Mouse (Mus musculus) lung, postnatal 10 days (tissue): Measurements from ENCODE around the gene Hist1h1a.
A peak's percentile ranks its signal among the peaks of the same experiment; 100 is the strongest.
"Not testable (repeated sequence)": the region's sequence is repeated elsewhere in the genome, so short reads cannot be mapped to it uniquely, and the experiment has no call there.

Experiments
- DNase-seq: peaks from one replicate; pipeline ENCODE4 v3.0.0; 2021

Gene Hist1h1a

DNA sequence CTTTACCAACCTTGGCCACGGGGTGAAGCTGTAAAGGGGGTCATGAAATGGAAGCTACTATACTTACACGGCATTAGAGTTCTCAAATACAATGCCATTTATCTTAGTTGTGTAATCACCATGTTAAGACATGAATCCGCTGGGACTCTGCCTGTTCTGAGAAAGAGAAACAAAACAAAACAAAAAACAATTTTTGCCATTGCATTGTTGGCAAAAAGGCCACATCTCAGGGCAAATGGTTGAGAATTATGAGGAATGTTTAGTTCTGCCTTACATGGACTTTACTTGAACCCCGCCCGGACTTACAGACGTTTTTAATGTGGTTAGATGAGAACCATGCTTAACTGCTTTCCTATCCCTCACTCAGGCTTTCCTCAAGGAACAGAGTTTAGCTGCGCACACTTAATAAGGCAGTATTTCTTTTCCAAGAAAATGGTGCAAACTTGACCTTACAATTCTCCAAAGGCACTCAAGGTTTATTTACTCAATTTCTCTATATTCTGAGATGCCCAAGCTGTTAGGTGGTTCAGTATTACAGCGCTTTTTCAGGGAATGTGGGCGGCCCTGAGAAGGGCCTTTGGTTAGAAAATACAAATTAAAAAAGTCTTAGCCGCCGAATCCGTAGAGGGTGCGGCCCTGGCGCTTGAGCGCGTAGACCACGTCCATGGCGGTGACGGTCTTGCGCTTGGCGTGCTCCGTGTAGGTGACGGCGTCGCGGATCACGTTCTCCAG lies 3.1 kb upstream of the Hist1h1a start:
- DNase-seq, result peak; percentile 31

DNA sequence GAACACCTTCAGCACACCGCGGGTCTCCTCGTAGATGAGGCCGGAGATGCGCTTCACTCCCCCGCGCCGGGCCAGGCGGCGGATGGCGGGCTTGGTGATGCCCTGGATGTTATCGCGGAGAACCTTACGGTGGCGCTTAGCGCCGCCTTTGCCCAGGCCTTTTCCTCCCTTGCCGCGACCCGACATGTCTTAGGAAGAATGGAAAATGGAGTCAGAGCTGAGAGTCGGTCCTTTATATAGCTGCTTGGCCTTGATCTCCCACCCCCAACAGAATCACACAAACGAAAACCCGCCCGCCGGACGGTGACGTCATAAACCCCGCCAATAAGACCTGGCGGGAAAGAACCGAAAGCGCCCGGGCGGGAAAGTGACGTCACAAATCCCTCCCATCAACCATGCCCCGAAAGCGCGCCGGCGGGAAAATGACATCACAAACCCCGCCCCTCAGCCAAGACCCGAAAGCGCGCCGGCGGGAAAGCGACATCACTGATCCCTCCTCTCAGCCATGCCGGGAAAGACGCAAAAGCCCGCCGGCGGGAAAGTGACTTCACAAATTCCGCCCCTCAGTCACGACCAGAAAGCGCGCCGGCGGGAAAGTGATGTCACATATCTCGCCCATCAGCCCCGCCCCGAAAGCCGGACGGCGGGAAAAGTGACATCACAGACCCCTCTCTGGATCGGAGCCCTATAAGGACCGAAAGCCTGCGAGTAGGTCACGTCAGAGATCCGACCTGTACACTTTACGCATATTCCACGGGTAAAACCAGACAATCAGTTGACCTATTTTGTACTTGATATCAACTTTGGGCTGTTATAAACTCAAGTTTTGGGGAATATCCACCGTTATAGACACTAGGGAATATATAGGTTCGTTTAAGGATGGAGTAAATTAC lies 2.2 kb upstream of the Hist1h1a start, which contains the start of gene Hist1h4a:
Hist1h4a (minus strand) TSS at position 259 of the 893 bp plus-strand sequence.
- peak; percentile 99 for DNase-seq

DNA sequence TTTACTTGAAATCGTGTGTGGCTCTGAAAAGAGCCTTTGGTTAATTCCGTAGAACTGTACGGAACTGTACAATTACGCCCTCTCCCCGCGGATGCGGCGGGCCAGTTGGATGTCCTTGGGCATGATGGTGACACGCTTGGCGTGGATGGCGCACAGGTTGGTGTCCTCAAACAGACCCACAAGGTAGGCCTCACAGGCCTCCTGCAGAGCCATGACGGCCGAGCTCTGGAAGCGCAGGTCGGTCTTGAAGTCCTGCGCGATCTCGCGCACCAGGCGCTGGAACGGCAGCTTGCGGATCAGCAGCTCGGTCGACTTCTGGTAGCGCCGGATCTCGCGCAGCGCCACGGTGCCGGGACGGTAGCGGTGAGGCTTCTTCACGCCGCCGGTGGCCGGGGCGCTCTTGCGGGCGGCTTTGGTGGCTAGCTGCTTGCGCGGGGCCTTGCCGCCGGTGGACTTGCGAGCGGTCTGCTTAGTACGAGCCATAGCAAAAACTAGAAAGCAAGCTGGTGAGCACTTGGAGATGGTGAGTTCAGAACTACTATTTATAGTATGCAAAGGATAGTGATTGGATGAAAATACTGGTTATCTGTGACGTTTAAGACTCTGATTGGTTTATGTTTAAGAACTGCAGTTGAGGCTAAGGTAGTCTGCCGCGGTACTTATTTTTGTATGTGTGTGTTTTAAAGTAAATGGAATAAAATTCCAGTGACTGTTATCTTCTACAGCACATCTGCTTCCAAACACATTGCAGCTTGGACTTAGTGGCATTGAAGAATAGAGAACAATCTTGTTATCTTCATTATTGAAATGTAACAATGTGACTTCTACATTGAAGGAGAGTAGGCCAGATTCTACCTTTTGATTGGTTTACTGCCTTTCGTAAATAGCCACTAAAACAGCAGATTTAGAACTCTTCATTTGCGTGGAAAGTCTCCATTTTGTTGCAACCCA lies 1.3 kb upstream of the Hist1h1a start, which contains the start of gene Hist1h3a:
Hist1h3a (minus strand) TSS at position 516 of the 951 bp plus-strand sequence.
- peak; percentile 64 for DNase-seq

DNA sequence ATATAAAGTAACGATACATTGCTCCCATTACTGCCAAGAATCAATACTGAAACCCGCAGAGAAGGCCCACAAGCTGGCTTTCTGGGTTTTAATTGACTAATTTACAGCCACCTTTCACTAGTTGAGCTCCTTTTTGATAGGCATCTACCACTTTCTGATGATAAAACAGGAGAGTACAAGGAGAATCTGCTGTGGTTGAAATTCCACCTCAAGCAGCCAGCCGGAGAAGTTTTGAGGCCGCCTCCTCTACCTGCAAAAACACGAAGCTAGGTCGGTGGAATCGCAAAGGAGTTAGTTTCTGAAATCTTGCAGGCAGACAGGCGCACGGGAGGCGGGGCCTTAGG lies 252 bp upstream of the Hist1h1a start:
- no peak for DNase-seq

DNA sequence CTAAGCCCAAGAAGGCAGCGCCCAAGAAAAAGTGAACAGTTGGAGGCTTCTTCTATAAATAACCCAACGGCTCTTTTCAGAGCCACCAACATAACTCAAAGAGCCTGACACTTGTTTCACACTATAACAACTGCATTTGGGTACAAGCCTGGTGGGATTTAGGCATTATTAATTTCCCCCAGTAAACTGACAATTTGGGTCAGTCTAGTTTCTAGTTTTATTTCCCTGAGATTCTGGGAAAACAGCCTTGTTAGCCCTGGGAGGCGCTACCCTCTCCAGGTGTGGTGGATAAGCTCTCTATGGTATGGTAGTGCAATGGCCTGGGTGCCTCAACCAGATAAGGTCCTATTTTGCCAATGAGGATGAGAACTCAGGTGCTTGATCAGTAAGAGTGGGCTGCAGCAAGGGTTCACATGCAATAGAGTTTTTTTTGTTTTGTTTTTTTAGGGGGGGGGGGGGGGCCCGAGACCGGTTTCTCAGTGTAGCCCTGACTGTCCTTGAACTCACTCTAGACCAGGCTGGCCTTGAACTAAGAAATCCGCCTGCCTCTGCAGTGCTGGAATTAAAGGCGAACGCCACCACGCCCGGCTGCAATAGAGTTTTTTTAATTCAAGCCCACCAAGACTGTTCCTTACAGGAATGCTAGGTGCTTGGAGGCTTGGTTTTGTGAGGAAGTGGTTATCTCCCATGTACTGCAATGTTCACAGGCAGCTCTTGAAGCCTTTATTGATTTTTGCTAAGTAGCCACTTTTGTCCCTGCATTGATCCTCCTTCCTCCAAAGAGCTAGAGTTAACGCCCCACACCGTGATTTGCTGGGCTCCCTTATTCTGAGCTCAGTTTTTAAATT lies 1.1 kb downstream of the Hist1h1a start:
- DNase-seq, result no peak

DNA sequence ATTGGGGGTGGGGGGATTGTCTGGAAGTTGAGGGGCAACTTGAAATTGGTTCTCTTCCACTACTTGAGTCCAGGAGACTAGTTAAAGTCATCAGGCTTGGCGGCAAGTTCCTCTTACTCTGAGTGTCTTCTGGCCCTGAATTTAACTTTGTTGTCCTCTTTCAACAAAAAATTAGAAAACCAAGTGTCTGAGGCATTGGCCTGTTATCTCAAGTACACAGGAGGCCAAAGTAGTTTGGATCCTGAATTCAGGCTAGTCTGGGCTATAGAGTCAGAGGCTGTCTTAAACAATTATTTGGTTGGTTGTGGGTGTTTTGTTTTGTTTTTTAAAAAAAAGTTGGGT lies 1.7 kb downstream of the Hist1h1a start:
- no peak for DNase-seq

DNA sequence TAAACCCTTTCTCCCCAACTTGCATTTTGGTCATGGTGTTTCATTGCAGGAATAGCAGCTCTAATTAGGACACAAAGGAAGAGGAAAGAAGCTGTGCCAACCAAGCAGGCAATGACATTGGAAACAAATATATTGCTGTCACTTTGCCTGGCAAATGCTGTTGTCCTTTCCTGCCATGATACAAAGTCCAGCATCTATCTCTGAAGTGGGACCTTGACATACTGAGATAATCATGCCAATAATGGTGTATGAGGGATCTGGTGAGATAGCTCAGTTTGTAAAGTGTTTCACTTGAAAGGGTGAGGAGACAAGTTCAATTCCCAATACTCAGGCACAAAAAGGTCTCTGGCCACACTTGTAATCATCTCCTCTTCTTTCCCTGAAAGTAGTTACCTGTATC lies 3.3 kb downstream of the Hist1h1a start:
- no peak for DNase-seq

DNA sequence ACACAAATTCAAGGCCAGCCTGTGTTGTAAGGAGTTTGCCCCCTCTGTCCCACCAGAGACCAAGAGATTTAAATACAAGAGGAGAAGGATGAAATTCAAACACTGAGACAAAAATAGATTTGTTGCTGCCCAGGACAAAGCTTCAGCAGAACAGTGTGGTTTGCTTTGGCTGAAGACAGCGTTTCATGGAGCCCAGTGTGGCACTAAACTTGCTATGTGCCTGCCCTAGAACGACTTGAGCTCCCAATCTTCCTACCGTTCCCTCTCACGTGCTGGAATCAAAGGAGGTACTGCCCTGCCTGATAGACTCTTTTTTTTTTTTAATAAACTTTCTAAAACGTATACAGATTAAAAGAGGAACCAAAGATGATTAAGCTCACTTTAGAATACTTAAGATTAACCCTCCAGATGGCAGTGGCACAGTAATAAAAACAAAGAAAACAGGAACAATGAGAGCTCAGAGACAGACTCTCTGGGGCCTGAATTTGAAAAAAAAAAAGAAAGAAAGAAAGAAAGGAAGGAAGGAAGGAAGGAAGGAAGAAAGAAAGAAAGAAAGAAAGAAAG lies 5.5 kb downstream of the Hist1h1a start:
- no peak for DNase-seq

DNA sequence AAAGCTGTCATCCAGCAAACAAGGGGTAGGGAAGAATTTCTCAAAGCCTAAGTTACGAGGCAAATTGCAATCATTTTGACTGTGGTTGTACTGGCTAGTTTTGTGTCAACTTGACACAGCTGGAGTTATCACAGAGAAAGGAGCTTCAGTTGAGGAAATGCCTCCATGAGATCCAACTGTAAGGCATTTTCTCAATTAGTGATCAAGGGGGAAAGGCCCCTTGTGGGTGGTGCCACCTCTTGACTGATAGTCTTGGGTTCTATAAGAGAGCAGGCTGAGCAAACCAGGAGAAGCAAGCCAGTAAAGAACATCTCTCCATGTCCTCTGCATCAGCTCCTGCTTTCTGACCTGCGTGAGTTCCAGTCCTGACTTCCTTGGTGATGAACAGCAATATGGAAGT lies 6.1 kb downstream of the Hist1h1a start, which contains the start of gene Trim38:
Trim38 (plus strand) TSS at position 301 of the 400 bp plus-strand sequence.
- DNase-seq, result not testable (repeated sequence)

DNA sequence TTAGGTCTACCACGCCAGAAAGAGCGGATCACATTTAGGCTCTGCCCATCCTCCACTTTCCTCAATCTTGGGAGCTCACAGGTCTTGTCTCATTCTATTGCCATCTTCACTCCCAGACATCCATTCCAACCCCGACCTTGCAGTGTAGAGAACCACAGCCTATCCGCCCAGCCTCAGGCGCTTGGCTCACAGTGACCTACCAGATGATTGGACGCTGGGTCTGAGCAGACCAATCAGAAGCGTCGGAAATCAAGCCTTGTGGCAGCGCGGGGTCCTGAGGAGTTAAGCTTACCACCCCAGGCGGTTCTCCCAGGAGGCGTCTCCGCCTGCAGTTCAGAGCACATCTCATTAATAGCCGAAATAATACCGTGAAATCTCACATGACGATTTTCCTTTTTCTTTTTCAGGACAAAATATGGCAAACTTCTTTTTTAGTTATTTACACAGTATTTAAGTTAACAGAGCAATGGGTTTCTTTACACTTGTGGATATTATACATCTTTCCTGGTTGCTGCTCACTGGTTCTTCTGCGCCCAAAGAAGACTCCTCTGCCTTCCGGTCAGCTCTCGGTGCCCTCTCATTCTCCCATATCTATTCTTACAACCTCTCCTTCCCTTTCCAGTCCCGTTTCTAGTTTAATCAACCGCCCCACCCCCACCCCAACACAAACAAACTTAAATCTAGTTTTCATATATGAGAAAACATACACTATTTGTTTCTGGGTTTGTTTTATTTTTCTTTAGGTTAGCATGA lies 9.3 kb downstream of the Hist1h1a start:
- DNase-seq, result peak; percentile 51

DNA sequence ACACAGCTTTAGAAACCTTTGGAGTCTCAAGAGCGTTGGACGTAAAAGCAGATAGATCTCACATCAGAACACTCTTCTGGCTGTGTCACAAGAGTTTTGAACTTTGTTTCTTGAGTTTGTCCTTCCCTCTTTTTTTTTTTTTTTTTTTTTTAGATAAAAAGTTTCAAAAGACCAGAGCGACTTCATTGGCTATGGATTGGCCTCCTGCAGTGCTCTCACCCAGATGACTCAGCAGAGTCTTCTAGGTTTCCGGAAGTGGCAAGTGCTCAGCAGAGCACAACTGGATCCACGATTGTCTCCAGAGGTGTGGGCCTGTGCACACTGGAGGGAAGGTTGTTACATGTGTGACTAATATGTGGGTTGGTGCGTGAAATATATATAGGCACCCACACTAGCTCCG lies 14.9 kb downstream of the Hist1h1a start:
- DNase-seq, result no peak

DNA sequence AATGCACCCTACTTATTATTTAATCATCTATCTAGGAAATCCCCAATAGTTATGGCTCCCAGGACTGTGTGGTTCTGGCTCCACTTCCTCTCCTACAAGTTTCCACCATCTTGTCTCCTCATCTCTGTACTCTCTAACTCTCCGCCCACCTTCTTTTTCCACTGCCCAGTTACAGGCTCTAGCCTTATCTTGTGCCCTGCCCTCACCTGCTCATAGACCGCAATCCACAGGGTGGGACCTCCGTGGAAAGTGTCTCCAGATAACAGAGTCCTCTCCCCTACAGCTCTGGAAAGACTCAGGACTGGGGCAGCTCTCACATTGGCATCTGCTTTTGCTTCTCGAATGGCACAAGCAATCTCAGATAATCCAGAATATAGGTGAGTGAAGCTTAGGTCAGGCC lies 15.6 kb downstream of the Hist1h1a start:
- no peak for DNase-seq

DNA sequence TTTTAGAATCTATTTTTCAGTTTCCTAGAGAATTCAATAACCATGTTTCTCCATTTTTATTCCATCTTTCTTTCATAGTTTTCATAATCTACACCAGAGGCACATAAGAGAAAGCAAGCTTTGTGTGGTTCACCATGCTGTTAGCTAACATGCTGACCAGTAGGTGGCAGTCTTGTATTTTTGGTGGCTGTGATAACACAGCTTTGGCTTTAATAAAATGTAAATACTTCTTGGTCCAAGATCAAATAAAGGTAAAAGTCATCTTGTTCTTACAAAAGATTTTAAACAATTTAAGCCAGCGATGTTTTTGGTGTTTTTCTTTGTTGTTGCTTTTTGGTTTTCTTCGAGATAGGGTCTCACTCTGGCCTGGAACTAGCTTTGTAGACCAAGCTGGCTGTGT lies 29.1 kb downstream of the Hist1h1a start:
- peak; percentile 70 for DNase-seq

DNA sequence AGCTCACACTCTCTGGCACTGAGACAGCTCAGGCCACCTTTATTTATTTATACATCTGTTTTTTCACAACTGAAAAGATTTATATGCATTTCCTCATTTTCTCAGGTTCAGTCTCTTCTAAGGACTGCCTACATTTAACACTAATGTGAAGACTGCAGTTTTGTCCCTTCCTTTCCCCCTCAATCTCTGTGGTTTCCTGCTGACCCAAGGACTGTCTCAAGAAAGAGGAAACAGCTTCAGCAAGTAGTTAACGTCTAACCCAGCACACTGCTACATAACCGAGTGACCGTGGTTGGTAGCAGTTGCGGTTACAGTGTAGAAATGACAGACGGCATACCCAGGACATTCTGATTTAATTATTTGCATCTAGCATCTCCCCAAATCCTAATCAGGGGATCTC lies 35.9 kb downstream of the Hist1h1a start:
- DNase-seq, result no peak

DNA sequence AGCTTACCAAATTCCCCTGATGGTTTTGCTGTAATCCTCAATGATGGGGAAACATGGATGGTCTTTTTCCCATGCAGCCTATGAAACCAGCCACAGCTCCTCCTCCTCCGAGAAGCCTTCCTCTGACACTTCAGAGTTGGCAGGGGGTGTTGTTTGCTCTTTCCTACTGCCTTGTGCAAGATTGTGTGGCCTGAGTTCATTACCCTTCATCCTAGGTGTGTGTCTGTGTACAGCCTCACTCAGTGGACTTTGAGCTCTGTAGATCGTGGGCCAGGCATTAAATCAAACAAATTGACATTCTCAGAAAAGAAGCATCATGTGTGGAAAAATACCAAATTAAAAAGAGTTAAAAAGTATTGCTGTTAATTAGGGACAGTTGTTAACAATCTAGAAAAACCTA lies 41.1 kb downstream of the Hist1h1a start:
- no peak for DNase-seq

DNA sequence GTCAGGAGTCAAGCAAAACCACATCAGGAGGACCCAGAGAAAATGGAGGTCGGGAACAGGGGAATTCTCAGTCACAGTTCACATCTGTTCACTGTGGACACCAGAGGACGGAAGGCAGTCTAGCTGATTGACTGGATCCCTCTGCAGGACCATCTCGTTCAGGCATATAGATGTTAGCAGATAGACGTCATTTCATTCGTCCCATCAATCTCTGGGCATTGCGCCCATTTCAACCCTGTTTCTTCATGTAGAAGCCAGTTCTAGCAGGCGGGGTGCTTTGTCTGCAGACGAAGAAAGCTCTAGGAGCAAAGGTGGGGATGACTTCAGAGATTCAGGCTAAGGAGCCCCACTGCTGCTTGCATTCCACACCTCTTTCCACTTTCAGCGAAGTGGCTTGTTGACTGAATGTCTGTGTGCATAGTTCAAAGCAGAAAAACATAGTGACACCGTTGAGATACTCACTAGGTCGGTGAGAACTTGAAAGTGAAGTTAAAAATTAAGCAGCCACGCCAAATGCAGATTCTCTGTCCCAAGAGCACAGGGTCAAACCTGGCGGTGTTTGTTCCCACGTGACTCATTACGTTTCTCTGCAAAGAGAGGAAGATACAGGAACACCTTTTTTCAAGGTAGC lies 43.1 kb downstream of the Hist1h1a start, which contains the start of gene Slc17a2:
Slc17a2 (plus strand) TSS at position 572 of the 631 bp plus-strand sequence.
- DNase-seq, result peak; percentile 22
